Mouse (Mus musculus): ENCODE data around the gene Msi2.

Gene Msi2

DNA sequence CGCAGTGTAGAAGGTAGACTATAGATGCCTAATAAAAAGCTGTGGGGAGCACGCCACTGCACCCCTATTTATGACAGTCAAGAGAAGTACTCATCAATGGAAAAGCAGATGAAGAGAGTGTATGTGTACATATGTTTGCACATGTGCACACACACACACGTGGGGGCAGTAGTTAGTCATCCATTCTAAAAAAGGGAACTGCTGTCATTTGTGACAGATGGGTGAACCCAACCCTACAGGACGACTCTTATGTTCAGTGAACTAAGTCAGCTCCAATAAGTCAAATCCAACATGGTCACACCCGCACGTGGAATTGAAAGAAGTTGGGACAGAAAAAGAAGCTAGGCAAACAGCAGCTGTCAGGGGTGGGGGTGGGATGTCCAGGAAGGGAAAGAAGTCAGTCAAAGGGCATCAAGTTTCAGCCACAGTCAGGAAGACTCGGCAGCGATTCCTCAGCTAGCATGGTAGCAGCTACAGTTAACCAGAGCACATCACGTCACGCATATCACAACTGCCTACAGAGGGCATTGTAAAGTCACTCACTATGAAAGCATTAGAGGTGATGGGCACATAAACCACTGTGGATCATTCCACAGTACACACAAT lies 158.8 kb downstream of the Msi2 start:
- no peak for DNase-seq (ENCODE audit: low spot score)

DNA sequence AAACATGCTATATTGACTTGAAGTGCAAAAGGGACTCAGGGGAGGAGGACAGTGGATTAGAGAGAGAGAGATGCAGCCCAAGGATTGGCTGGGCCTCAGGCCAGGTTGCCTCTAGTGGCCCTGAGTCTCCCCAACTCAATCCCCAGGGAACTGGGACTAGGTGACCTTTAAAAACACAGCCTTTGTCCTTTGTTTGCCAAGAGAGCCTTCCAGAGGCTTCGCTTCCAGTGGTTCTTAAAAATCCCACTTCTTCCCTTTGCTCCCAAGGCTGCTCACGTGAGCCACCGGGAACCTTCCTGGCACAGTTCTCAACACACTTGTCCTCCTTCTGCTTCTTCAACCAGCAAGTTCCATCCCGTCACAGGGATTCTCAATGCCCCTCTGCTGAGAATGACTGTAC lies 159.6 kb downstream of the Msi2 start:
- no peak for DNase-seq (ENCODE audit: low spot score)

DNA sequence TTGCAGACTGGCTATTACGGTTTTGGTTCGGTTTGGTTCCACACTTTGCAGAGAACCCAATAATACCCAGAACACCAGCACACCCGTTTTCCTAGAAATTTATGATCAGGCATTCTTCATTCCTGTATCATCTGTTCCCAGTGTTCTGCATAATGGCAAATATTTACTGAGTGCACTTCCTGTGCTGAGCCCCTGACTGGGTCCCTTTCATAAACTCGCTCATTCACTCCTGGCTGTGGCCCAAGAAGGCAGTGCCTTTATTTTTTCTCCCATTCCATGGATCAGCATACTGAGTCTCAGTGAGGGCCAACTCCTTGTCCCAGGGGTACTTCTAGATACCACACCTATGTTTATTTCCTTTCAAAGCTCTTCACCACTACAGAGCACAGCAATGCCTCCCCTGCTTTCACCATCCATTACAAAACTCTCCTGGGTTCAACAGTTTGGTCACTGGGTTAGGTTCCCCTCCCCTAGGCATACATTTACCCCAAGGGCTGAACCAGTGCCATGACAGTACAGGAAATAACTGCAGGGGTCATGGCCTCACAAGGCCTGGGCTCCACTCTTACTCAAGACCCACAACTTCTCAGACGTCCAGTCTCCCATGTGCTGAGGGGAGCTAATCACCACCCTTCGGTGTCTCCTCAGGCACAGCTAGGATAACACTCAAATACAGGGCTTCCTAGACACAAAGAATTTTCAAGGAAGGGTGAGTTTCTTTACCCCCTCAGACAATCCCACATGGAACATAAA lies 160.3 kb downstream of the Msi2 start:
- DNase-seq (ENCODE audit: low spot score): no peak

DNA sequence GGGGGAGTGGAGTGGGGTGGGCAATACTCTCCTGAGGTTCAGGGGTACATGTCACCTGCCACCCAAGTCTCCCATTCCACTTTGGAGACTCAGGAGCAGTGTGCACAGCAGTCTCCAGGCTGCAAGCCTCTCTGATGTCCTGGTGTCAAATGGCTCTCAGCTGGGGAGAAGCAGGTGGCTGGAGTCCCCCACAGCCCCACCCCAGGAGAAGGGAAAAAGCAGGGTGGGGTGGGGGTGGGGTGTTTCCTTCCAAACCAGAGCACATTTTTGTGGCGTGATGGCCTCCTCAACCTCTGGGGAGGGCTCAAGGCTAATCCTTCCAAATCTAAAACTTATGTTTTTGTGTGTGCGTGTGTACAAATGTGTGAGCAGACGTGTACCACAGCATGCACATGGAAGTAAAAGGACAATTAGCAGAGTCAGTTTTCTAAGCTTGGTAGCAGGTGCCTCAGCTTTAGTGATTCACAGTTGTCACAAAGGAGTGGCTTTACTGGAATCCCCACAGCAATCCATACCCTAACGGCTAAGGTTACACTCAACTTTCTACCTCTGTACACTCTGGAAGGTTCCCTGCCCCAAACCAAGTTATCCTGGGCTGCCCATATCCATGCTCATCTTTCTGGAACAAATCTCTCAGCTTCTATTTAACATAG lies 161.1 kb downstream of the Msi2 start:
- no peak for DNase-seq (ENCODE audit: low spot score)

DNA sequence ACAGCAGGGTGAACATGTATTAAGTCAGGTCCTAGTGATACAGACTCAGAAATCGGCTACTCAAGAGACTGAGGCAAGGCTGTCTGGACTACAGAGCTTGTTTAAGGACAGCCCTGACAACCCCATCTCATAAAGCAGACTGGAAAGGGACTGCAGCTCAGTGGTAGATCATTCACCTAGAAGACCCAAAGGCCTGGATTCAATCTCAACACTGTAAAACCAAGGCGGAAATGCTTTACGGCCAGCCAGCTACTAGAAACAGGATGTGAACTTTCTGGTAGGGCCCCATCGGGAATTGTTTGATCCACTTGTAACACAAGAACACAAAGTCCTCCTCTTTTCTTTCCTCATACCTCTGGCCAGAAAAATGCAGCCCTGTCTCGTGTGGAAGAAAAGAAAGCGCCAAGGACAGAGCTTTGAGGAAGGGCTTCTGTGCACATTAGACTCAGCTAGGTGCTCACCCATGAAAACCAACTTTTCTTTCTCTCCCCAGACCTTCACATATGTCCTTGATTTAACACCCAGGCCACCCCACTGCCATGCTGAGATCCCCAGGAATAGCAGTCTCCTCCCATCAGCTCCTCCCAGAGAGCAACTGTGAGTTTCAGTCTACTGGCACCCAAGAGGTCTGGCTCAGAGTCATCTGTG lies 162.3 kb downstream of the Msi2 start:
- peak; percentile 53 for DNase-seq (ENCODE audit: low spot score)

DNA sequence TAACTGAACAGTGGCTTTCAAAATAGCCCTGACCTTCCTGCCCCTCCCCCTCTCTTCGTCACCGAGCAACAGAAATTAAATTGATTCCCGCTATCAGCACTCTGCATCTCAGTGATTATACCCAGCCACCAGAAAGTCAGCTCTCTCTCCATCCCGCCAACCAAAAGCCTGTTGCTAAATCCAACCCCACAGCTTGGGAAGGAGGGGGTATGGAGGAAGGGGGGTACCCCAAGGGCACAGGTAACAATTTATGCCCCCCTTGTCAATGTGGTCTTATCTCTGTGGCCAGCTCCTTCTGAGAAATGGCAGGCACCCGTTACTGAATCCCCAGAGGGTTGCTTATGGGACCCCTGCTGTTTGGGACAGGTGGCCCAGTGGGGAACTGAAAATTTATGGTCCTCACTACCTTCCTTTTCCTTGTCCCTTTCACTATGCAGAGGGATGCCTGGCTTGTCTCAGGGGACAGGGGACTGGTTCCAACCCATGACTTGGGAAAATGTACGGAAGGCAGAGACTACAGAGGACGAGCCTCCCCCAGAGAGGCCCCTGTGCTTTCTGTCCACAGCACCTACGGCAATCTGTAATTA lies 163.0 kb downstream of the Msi2 start:
- no peak for DNase-seq (ENCODE audit: low spot score)

DNA sequence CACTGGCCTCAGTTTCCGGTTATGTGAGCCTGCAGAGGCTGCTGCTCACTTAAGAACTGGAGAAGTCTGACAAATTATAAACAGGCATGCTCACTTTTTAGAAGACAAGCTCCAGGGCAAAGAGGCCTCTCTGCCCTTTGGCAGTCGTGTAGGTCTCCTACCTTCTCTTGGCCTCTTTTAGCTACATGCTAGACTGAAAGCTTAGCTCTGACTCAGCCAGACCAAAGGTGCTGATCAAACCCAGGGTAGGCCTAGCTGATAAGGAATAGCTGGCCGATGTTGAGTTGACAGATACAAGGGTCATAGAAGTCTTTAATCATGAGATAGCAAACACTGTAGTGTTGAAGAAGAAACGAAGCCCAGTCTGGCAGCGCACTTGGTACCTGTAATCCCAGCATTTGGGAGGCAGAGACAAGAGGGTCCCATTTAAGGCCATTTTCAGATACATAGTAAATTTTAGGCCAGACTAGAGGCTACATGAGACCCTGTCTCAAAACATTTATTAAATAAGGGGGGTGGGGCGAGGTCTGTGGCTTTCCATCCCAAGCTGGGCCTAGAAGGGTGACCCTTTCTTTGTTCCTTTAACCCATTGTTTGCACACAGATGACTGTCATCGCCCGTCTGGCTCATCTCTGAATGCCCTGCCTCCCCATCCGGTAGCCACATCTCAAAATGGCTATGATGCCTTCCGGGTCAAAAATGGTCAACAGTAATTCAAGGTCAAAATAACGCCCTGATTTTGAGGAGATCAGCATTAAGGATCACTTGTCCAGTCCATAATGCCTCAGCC lies 164.6 kb downstream of the Msi2 start:
- no peak for DNase-seq (ENCODE audit: low spot score)

DNA sequence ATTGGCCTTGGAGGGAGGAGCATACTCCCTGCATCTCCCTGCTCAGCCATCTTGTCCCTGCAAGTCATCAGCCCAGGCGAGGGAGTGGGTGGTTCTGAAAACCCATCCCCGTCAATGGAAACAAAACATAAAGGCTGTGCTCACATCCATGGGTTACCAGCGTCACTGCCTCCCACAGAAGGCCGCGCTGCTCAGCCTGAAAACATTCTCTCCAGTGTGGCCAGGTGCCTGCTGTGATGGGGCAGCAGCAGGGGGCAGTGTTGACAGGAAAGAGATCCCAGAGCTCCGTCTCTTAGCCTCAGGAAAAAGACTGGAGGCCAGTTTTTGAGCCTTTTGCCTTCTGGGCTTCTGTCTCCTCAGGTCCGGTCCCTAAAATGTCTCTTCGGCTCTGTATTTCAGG lies 165.3 kb downstream of the Msi2 start:
- DNase-seq (ENCODE audit: low spot score): peak; percentile 80

DNA sequence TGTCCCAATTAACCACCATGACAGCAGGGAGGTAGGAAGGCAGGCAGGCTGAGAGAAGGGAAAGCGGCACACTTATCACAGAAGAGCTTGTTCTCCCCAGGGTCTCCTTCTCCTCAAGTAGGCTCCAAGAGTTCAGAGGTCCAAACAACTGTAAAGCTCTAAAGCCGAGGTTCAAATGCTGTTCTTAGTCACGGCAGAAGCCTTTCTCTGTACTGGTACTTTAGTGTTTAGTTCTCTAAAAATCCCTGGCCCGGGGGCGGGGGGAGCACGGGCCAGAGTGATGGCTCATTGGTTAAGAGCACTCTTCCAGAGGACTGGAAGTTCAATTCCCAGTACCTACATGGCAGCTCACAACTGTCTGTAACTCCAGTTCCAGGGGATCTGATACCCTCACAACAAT lies 165.9 kb downstream of the Msi2 start:
- DNase-seq (ENCODE audit: low spot score): no peak

DNA sequence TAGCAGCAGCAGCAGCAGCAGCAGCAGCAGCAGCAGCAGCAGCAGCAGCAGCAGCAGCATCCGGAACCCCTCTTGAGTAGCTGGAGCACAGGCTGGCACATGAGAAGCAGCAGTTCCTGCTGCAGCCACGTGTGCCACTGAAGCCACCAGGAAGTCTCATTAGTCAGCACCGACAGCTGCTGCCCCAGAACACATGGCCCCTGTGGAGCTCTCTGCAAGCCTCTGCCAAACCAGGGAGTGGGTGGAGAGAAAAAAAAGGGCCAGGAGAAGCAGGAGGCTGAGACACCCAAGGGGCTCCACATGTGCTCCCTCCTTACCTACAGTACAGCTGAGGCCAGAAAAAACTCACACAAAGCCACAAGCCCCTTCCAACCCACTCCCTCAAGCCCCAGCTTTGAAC lies 167.3 kb downstream of the Msi2 start:
- peak; percentile 53 for DNase-seq (ENCODE audit: low spot score)

DNA sequence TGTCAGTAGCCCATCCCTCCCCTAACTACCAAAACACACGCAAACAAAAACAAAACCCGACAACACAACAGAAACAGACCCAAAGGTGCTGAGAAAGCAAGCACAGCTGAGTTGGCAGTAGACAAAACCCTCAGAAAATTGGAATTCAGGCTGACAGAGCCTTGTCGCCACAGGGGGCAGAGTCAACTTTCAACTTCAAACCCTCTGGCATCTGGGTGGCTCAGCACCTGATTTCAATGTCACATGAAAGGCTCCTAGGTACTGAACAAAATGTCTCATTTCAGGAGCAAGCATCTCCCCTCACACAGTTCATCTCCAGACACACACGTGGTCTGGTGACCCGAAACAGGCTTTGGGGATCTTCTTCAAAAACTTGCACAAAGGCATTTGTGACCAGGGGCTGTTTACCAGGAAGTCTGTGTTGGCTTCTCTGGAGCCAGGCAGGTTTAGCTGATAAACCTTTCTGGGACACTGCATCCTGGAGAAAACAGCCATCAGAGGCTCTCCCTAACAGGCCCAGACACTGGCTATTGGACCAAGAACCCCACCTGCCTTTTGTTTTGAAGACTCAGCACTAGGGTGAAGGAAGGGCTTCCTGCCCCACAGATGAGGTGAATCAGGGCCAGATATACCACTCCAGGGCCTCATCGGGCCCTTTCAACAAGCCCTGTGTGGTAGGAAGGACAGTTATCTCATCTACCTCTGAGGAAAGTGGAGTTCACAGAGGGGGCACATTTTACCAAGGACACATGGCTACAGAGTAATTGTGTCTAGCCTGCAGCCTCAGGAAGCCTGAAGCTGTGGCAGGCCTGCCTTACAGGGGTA lies 168.0 kb downstream of the Msi2 start:
- no peak for DNase-seq (ENCODE audit: low spot score)

DNA sequence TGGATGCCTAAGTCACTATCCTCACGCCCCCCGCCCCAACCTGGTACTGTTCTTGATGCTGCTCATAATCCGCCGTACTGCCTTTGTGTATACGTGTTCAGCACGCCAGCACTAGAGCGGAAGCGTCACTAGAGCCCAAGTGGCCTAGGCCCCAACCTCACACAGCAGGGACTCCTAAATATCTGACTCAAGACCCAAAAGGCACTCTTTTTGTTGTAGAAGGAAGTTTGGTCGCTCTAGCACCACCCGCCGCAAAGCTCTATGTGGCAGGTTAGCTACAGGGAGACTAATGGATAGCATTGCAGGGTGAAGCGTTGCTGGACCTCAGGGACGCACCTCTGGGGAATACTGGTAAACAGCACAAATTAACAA lies 168.8 kb downstream of the Msi2 start:
- DNase-seq (ENCODE audit: low spot score): no peak

DNA sequence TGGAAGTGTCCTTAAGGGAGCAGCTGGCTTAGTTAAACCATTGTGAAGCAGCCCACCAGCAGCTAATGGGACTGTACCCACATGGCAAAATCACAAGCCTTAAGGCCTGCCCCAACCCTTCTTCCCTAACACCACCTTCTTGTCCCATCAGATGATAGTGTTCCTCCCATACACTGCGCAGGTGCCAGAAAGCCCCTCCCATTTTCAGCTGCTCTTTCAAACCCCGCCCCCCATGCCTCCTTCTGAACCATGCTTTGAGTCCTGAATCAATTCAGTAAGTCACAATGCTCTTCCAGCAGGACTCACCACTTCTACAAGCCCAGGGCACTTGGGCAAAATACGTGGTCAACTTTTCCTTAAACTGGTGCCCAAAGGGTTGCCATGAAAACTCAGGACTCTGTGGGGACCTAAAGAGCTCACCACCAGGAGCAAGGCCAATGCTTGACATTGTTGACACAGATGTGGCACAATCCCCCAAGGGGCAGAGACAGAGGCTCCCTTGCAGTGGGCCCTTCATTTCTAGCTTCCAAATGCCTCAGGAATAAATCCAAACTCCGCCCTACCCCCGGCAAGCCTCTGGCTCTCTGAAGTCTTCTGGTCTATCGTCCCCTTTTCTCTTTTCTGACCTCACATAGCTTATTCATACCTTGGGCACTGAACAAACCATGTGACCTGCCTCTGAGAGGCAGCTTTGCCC lies 169.3 kb downstream of the Msi2 start:
- no peak for DNase-seq (ENCODE audit: low spot score)

DNA sequence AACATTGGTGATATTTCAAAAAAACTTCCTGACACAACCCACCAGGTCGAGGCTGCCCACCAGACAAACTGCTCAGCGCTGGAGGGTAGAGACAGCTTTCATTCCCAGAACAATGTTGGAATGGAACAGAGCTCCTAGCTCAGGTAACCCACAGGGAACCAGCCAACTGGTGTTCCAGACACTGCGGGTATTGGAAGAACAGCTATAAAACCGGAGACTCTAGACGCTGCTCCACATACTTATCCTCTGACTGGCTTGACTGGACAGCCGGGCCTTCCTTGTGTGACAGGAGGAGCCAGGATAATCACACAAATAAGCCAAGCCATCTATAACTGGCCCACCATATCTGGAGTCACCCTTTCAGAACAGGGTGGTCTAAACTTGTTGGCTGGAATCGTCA lies 169.9 kb downstream of the Msi2 start:
- DNase-seq (ENCODE audit: low spot score): no peak

DNA sequence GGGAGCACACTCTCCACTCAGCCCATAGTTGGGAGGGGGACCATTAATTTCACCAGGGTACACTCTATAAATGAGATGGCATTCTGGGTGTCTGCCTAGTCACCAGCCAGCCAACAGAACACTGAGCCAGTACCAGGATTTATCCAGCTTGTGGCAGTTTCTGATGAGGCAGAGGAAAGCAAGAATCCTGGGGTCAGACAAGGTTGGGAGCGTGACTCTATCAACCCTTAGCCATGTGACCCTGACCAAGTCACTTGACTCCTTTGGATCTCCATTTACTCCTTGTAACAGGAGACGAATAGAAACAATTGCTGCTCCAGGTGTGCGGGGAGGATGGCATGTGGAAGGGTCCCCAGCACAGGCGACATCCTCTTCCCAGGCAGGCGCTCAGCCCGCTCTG lies 174.5 kb downstream of the Msi2 start:
- no peak for DNase-seq (ENCODE audit: low spot score)

DNA sequence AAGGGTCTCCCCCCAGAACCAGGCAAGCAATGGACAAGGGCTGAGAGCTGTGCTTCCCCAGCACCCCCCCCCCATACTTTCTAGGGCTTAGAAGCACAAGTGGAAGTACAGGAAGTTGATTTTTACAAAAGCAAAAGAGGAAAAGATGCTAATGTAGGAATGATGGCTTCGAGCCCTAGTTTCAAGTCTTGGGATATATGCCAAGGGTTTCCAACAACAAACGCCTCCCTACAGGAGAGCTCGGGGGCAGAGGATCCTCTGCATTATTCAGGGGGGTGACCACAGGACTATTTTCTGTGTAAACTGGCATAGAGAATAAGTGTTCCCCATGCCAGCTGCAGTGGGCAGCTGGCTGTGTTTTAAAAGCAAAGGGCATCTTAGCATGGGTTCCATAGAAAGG lies 175.5 kb downstream of the Msi2 start:
- DNase-seq (ENCODE audit: low spot score): no peak

DNA sequence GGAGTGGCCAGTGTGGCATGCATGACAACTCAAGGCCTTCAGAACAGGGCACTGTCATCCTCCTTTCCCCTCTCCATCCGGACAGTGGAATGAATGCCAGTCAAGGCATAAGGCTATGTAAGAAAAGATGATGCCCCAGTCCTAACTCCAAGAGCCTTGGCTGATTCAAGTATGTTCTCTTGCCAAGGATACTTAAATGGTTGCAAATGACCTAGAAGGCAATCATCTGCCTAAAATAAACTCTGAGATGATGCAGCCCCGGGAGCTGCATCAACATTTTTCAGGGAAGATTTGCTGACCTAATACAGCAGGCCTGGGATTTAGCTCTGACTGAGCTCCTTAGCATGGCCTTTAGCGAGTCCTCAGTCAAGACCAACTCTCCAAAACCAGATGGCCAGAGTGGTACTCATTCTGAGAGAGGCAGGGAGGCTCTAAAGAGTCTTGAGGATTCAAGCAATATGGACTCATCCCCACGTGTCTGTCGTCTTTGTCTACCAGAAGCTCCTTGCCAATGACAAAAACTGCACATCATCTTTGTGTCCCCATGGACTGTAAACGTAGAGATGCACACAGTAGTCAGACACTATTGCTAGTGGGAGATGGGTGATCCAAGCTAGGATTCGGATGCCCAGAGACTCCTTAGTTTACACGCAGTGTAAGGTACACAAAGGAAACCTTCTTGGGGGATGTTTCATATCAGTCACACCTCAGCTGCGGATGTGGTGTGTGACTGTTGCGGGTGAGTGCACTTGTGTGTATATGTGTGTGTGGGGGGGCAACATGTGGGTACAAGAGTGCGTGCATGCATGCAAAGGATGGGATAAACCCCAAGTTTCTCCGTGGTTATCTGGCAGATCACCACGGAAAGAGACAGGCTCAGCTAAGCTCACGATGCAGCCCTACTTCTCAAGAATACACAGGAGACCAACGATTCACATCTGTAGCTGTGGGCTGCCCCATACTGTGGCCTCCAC lies 176.4 kb downstream of the Msi2 start:
- DNase-seq (ENCODE audit: low spot score): no peak

DNA sequence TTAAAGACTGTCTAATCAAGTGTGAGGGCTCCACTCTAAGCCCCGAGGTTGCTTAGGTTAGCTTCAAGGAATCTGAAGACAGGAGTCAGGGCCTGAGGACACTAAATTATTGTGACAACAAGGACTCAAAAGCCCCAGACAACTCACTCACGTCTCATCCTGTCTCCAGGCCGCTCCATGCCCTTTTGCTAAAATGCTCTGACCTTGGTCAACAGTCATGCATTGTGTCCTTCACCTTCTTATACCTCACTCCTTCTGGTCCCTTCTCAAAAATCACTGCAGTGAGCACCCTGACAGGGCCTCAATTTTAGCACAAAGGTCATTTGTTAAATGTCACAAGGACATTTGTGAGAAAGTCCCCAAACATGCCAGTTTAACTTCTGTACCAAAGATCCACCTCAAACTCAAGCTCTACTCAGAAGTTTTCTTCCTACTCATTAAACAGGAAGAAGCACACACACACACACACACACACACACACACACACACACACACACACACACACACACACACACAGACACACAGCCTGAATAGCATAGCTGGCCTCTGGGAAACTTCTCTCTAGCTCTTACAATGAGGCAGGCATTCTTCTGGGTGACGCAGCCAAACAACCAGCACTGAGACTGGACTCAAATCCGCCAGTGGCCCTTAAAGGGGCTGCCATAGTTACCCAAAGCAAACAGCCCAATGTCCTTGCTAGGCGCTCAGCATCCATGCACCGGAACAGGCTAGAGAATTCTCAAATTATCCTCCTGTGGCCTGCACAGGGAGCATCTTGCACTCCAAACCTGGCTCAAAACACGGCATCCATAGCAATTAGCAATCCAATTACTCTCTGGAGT lies 178.5 kb downstream of the Msi2 start:
- no peak for DNase-seq (ENCODE audit: low spot score)

All from urinary bladder, postnatal 14 days (tissue).